Mouse (Mus musculus): ENCODE results near the gene Nrl.

The Nrl gene

GRCm38 (mm10) chr14:55536116-55536745, 11.4 kb upstream of the Nrl start:
- peak; percentile 37 for DNase-seq (ENCODE audit: low read depth, low spot score)

- peak; percentile 44 for DNase-seq (ENCODE audit: low read depth, low spot score)
Observed at GRCm38 (mm10) chr14:55527940-55528339, 3.2 kb upstream of the Nrl start.

- no peak for DNase-seq (ENCODE audit: low read depth, low spot score)
Observed at GRCm38 (mm10) chr14:55526674-55527073, 1.9 kb upstream of the Nrl start.

- no peak for DNase-seq (ENCODE audit: low read depth, low spot score)
Observed at GRCm38 (mm10) chr14:55524062-55524461, 719 bp downstream of the Nrl start.

GRCm38 (mm10) chr14:55520451-55521361, 4.1 kb downstream of the Nrl start:
- DNase-seq (ENCODE audit: low read depth, low spot score) = peak; percentile 48

- DNase-seq (ENCODE audit: low read depth, low spot score) = no peak
Observed at GRCm38 (mm10) chr14:55519604-55520003, 5.2 kb downstream of the Nrl start.

- peak; percentile 77 for DNase-seq (ENCODE audit: low read depth, low spot score)
Observed at GRCm38 (mm10) chr14:55518897-55519296, 5.9 kb downstream of the Nrl start.

- DNase-seq (ENCODE audit: low read depth, low spot score) = no peak
Observed at GRCm38 (mm10) chr14:55515846-55516245, 8.9 kb downstream of the Nrl start.

GRCm38 (mm10) chr14:55513927-55514326, 10.9 kb downstream of the Nrl start:
- DNase-seq (ENCODE audit: low read depth, low spot score) = no peak

- DNase-seq (ENCODE audit: low read depth, low spot score) = no peak
Observed at GRCm38 (mm10) chr14:55511037-55511436, 13.7 kb downstream of the Nrl start.

- no peak for DNase-seq (ENCODE audit: low read depth, low spot score)
Observed at GRCm38 (mm10) chr14:55510125-55510731, 14.6 kb downstream of the Nrl start, which contains the start of gene Cpne6. Cpne6 (plus strand) TSS chr14:55510445.

GRCm38 (mm10) chr14:55509540-55509939, 15.2 kb downstream of the Nrl start:
- no peak for DNase-seq (ENCODE audit: low read depth, low spot score)

- no peak for DNase-seq (ENCODE audit: low read depth, low spot score)
Observed at GRCm38 (mm10) chr14:55507801-55508200, 17.0 kb downstream of the Nrl start.

- DNase-seq (ENCODE audit: low read depth, low spot score) = no peak
Observed at GRCm38 (mm10) chr14:55505612-55506011, 19.2 kb downstream of the Nrl start.

GRCm38 (mm10) chr14:55497449-55497821, 27.3 kb downstream of the Nrl start:
- peak; percentile 91 for DNase-seq (ENCODE audit: low read depth, low spot score)

- DNase-seq (ENCODE audit: low read depth, low spot score) = no peak
Observed at GRCm38 (mm10) chr14:55496761-55497448, 27.9 kb downstream of the Nrl start.

- DNase-seq (ENCODE audit: low read depth, low spot score) = no peak
Observed at GRCm38 (mm10) chr14:55495509-55496240, 29.1 kb downstream of the Nrl start.

- DNase-seq (ENCODE audit: low read depth, low spot score) = no peak
Observed at GRCm38 (mm10) chr14:55492103-55492502, 32.7 kb downstream of the Nrl start.

- DNase-seq (ENCODE audit: low read depth, low spot score) = peak; percentile 64
Observed at GRCm38 (mm10) chr14:55491291-55491833, 33.4 kb downstream of the Nrl start.

GRCm38 (mm10) chr14:55490361-55491201, 34.2 kb downstream of the Nrl start, which contains the start of gene Carmil3:
Carmil3 (plus strand) TSS chr14:55490651.
- peak; percentile 74 for DNase-seq (ENCODE audit: low read depth, low spot score)
